Mouse (Mus musculus): ENCODE measurements around the gene Olfr539.

- no peak for TF ChIP-seq CTCF (IDR thresholded peaks at IDR 0.05; ENCODE audit: low read depth, low read length)
- no peak for TF ChIP-seq EP300 (IDR thresholded peaks at IDR 0.05; ENCODE audit: insufficient read depth, low read depth, low read length)
- TF ChIP-seq POLR2A (IDR thresholded peaks at IDR 0.05; ENCODE audit: insufficient read depth, low read length): no peak
Observed at GRCm38 (mm10) chr7:140725558-140725957, 65.8 kb downstream of the Olfr539 start.

All from ES-Bruce4 (cell line).